Mouse (Mus musculus): ENCODE data around the gene Fam169b. TPM values are rescaled to one million over a fixed set of nuclear protein-coding genes. Genes with fewer than 3 reads are reported as not detected.

Fam169b gene
- 149 TPM in 1 of 2 replicates, not detected in the other for polyA plus RNA-seq (2012; ENCODE audit: insufficient read depth, insufficient read length, low replicate concordance, missing spikeins)

DNA sequence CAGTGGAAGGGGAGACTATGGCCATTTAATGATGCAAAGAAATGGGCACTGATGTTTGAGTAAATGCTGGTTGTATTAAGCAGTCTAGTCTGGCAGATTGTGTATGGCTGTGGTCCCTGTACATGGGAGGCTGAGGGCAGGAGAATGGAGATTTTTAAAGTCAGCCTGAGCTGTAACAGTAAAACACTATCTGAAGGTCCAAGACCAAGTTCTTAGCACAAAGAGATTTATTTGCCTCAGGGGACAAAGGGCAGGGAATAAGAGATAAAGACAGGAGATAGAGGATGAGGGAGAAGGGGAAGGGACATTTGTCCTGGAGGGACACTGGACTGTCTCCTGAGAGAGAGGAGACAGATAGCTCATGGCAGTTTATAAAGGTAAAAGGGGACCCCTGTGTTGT is at the start of gene Fam169b:
Gene Fam169b, plus strand, starts transcription at position 325 of the 400 bp plus-strand sequence.
- Histone ChIP-seq H3K4me1 (ENCODE audit: control insufficient read depth, insufficient read depth, low read length) (peaks cover 9% of the 10 kb centered on the region), H3K4me3 (ENCODE audit: insufficient read depth, low read depth, low read length) (no peak within 1 kb of the TSS), H3K27ac (ENCODE audit: insufficient read depth, low read depth, low read length) (no peak within 1 kb of the TSS)
- TF ChIP-seq POLR2A (IDR thresholded peaks at IDR 0.05; ENCODE audit: insufficient read depth, low read depth, low read length): no peak
- no peak for TF ChIP-seq CTCF (IDR thresholded peaks at IDR 0.05; ENCODE audit: insufficient read depth, low read depth, low read length)

DNA sequence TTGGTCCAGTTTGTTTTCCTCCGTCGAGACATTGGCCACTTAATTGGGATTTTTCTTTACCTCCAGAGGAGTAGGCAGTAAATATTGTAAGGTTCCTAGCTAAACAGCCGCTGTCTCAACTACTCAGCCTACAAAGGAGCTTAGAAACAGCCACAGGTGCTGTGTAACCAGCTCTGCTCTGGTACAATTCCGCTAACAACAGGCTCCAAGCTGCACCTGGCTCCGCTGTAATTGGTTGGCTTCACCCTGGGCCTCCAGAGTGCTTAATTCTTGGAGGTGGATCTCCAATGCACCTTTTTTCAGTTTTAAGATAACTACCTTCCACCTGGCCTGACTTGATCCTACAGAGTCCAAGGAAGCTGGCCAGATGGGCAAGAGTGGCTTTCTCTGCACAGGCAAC is 49.6 kb upstream of the Fam169b start:
- no peak overlapping the region for H3K4me3 ChIP-seq (ENCODE audit: insufficient read depth, low read depth, low read length)
- H3K4me1 ChIP-seq (ENCODE audit: control insufficient read depth, insufficient read depth, low read length): peaks cover 14% of the 10 kb centered on the region
- no peak for TF ChIP-seq POLR2A (IDR thresholded peaks at IDR 0.05; ENCODE audit: insufficient read depth, low read depth, low read length)
- TF ChIP-seq CTCF (IDR thresholded peaks at IDR 0.05; ENCODE audit: insufficient read depth, low read depth, low read length): no peak
- H3K27ac ChIP-seq (ENCODE audit: insufficient read depth, low read depth, low read length): no peak overlapping the region
- 91% methylated on average over 5 of the region's 5 CpGs for WGBS

GRCm38 (mm10) chr7:68225427-68226054 is 48.1 kb upstream of the Fam169b start:
- Histone ChIP-seq H3K27ac (ENCODE audit: insufficient read depth, low read depth, low read length) (no peak overlapping the region), H3K4me3 (ENCODE audit: insufficient read depth, low read depth, low read length) (no peak overlapping the region), H3K4me1 (ENCODE audit: control insufficient read depth, insufficient read depth, low read length) (peaks cover 14% of the 10 kb centered on the region)
- TF ChIP-seq POLR2A (IDR thresholded peaks at IDR 0.05; ENCODE audit: insufficient read depth, low read depth, low read length) (no peak), CTCF (IDR thresholded peaks at IDR 0.05; ENCODE audit: insufficient read depth, low read depth, low read length) (no peak)
- WGBS: 80% methylated on average over 9 of the region's 9 CpGs

- H3K27ac ChIP-seq (ENCODE audit: insufficient read depth, low read depth, low read length): no peak overlapping the region
- H3K4me1 ChIP-seq (ENCODE audit: control insufficient read depth, insufficient read depth, low read length): peaks cover 9% of the 10 kb centered on the region
- TF ChIP-seq CTCF (IDR thresholded peaks at IDR 0.05; ENCODE audit: insufficient read depth, low read depth, low read length): no peak
- TF ChIP-seq POLR2A (IDR thresholded peaks at IDR 0.05; ENCODE audit: insufficient read depth, low read depth, low read length): no peak
- H3K4me3 ChIP-seq (ENCODE audit: insufficient read depth, low read depth, low read length): no peak overlapping the region
- 87% methylated on average over 11 of the region's 11 CpGs for WGBS
Measured at GRCm38 (mm10) chr7:68227021-68227420, 46.6 kb upstream of the Fam169b start.

DNA sequence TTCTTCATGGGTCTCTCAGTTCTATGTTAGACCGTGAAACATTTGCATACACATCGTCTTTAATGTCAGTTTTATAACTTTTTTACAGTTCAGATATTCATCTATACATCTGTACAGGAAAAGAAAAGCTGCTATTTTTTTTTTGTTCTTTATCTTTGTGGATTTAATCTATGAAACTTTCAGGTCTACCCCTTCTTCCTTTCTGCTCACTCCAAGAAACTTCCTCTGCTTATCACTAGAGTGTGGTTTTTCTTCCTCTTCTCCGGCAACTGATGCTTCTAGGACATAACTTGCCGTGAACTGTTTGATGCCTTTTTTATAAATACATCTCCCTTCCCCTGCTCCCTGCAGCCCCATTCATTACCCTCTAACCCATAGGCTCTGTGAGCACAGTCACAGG is 46.0 kb upstream of the Fam169b start:
- Histone ChIP-seq H3K27ac (ENCODE audit: insufficient read depth, low read depth, low read length) (no peak overlapping the region), H3K4me1 (ENCODE audit: control insufficient read depth, insufficient read depth, low read length) (peaks cover 7% of the 10 kb centered on the region), H3K4me3 (ENCODE audit: insufficient read depth, low read depth, low read length) (no peak overlapping the region)
- TF ChIP-seq CTCF (IDR thresholded peaks at IDR 0.05; ENCODE audit: insufficient read depth, low read depth, low read length) (no peak), POLR2A (IDR thresholded peaks at IDR 0.05; ENCODE audit: insufficient read depth, low read depth, low read length) (no peak)
- WGBS: 87% methylated on average over 4 of the region's 4 CpGs

GRCm38 (mm10) chr7:68228491-68228890 is 45.1 kb upstream of the Fam169b start:
- 66% methylated on average over 6 of the region's 6 CpGs for WGBS
- H3K4me1 ChIP-seq (ENCODE audit: control insufficient read depth, insufficient read depth, low read length): peaks cover under 1% of the 10 kb centered on the region
- TF ChIP-seq POLR2A (IDR thresholded peaks at IDR 0.05; ENCODE audit: insufficient read depth, low read depth, low read length) (no peak), CTCF (IDR thresholded peaks at IDR 0.05; ENCODE audit: insufficient read depth, low read depth, low read length) (no peak)
- no peak overlapping the region for H3K4me3 ChIP-seq (ENCODE audit: insufficient read depth, low read depth, low read length)
- H3K27ac ChIP-seq (ENCODE audit: insufficient read depth, low read depth, low read length): no peak overlapping the region

DNA sequence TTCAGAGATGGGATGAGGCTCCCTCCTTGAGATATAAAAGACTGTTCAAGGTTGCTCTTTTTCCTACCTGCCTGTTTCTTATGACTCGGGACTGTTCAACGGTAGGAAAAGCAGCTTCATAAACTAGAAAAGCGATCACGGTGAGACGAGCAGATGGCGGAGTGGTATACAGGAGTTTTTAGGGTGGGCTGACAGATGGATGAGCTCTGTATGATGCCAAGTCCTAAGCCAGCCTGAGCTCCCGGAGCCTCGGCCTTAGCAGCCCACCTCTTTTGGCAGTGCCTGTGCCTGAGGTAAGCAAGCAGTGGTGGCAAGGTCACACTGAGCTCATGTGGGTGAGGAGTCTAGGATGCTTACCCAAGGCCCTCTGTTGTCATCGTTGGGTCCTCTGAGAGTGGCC is 42.8 kb upstream of the Fam169b start:
- Histone ChIP-seq H3K27ac (ENCODE audit: insufficient read depth, low read depth, low read length) (no peak overlapping the region), H3K4me3 (ENCODE audit: insufficient read depth, low read depth, low read length) (no peak overlapping the region)

GRCm38 (mm10) chr7:68232521-68232920 is 41.1 kb upstream of the Fam169b start:
- no peak overlapping the region for H3K4me3 ChIP-seq (ENCODE audit: insufficient read depth, low read depth, low read length)
- 0 out of 2 replicates have a peak, but pooled peaks cover 2% of the 10 kb centered on the region for H3K4me1 ChIP-seq (ENCODE audit: control insufficient read depth, insufficient read depth, low read length)
- H3K27ac ChIP-seq (ENCODE audit: insufficient read depth, low read depth, low read length): no peak overlapping the region
- WGBS: 93% methylated on average over 5 of the region's 5 CpGs
- TF ChIP-seq POLR2A (IDR thresholded peaks at IDR 0.05; ENCODE audit: insufficient read depth, low read depth, low read length) (no peak), CTCF (IDR thresholded peaks at IDR 0.05; ENCODE audit: insufficient read depth, low read depth, low read length) (no peak)

More for the DNA sequence above, 42.8 kb upstream of the Fam169b start:
- WGBS: 88% methylated on average over 9 of the region's 9 CpGs
- H3K4me1 ChIP-seq (ENCODE audit: control insufficient read depth, insufficient read depth, low read length): no peaks in the 10 kb centered on the region
- TF ChIP-seq CTCF (IDR thresholded peaks at IDR 0.05; ENCODE audit: insufficient read depth, low read depth, low read length) (no peak), POLR2A (IDR thresholded peaks at IDR 0.05; ENCODE audit: insufficient read depth, low read depth, low read length) (no peak)

DNA sequence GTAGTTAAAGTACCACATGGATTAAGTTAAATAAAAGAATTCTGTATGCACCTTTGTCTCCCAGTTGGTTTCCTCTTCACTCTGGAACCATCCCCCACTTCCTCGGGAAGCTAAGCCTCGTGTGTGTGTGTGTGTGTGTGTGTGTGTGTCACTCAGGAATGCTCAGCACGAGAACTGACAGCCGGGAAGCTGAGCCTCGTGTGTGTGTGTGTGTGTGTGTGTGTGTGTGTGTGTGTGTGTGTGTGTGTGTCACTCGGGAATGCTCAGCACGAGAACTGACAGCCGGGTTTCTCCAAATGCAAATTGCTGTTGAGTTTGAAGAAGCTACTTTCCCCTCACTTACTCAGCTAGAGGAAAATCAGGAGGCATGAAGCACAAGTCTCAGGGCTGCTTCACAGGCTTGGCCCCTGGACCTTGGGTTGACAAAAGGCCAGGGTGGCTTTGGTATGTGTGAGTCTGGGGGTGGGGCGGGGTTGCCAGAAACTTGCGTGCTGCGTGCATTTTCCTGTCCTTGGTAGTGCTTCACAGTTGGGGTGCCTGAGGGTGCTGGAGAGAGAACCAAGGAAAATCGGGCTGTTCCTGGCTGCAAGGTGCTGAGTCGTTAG is 39.9 kb upstream of the Fam169b start:
- H3K27ac ChIP-seq (ENCODE audit: insufficient read depth, low read depth, low read length): no peak overlapping the region
- H3K4me3 ChIP-seq (ENCODE audit: insufficient read depth, low read depth, low read length): no peak overlapping the region
- H3K4me1 ChIP-seq (ENCODE audit: control insufficient read depth, insufficient read depth, low read length): 0 out of 2 replicates have a peak, but pooled peaks cover 2% of the 10 kb centered on the region
- whole genome bisulfite sequencing: 40% methylated on average over 13 of the region's 13 CpGs
- TF ChIP-seq POLR2A (IDR thresholded peaks at IDR 0.05; ENCODE audit: insufficient read depth, low read depth, low read length) (no peak), CTCF (IDR thresholded peaks at IDR 0.05; ENCODE audit: insufficient read depth, low read depth, low read length) (no peak)

Measured in olfactory bulb, adult 2 months (tissue).